17 mouse cellular contexts compared by ENCODE assay signal in the genomic region with DNA sequence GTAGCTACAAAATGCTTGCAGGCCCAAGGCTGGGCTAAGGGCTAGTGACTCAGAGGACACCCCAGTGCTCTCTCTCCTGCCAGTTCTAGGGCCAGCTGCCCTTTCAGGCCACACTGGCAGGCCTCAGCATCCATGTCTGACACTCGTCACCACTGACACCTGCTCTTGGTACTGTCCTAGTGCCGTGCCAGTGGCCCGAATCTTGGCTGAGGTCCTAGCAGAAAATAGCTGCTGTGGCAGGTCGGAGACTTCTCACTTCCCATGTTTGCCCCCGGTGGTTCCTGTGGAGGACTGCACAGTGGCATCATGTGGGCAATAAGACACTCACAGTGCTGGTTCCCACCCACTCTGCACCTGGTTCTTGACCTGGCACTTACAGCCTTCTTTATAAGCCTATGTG. TPM values are rescaled to one million over a fixed set of nuclear protein-coding genes. Genes with fewer than 3 reads are reported as not detected.
DNase-seq lines count a peak whose midpoint lies in the region; ATAC-seq and TF ChIP-seq lines count a peak whose summit lies in the region.
"Had no signal": no experiment of that assay in that cellular context is flagged by ENCODE, and none has a peak within 500 bp of the region (broad histone marks: within the 10 kb centered on the region; RNA-seq: fewer than 3 reads in every experiment).

No protein-coding gene starts in this region.

- no peak overlapping the region for H3K4me2 ChIP-seq in forebrain, postnatal 0 days (ENCODE audit: low read depth)
- H3K4me2 ChIP-seq in forebrain, embryonic 16.5 days (ENCODE audit: low read length), result no peak overlapping the region
- H3K4me2 ChIP-seq: forebrain, embryonic 13.5 days; hindbrain, embryonic 15.5 days; limb, embryonic 12.5 days; neural tube, embryonic 13.5 days had no signal

- no peak for ATAC-seq in forebrain, postnatal 0 days
- ATAC-seq in forebrain, embryonic 16.5 days, result no peak
- ATAC-seq: forebrain, embryonic 13.5 days had no signal

- H3K4me1 ChIP-seq in forebrain, postnatal 0 days (ENCODE audit: insufficient read depth), result no peaks in the 10 kb centered on the region
- H3K4me1 ChIP-seq in forebrain, embryonic 16.5 days (replicated peaks; ENCODE audit: control insufficient read depth, insufficient read depth, low read length), result no peaks in the 10 kb centered on the region
- 0 out of 2 replicates have a peak, but pooled peaks cover 4% of the 10 kb centered on the region for H3K4me1 ChIP-seq in heart, embryonic 10.5 days
- H3K4me1 ChIP-seq: forebrain, embryonic 13.5 days; hindbrain, embryonic 15.5 days; limb, embryonic 12.5 days; neural tube, embryonic 13.5 days had no signal

- 72% methylated on average over 5 of the region's 5 CpGs for WGBS in forebrain, postnatal 0 days
- 75% methylated on average over 5 of the region's 5 CpGs for WGBS in forebrain, embryonic 16.5 days
- WGBS in heart, embryonic 10.5 days, result 62% methylated on average over 5 of the region's 5 CpGs

- H3K9me3 ChIP-seq in forebrain, postnatal 0 days (ENCODE audit: low read length), result no peaks in the 10 kb centered on the region
- no peaks in the 10 kb centered on the region for H3K9me3 ChIP-seq in forebrain, embryonic 16.5 days (ENCODE audit: control insufficient read depth, low read length)
- no peaks in the 10 kb centered on the region for H3K9me3 ChIP-seq in heart, embryonic 10.5 days
- H3K9me3 ChIP-seq: forebrain, embryonic 13.5 days; hindbrain, embryonic 15.5 days; limb, embryonic 12.5 days; neural tube, embryonic 13.5 days had no signal

- H3K9ac ChIP-seq in forebrain, postnatal 0 days, result no peak overlapping the region
- no peak overlapping the region for H3K9ac ChIP-seq in forebrain, embryonic 16.5 days (replicated peaks; ENCODE audit: low read depth, low read length)
- H3K9ac ChIP-seq: forebrain, embryonic 13.5 days; hindbrain, embryonic 15.5 days; limb, embryonic 12.5 days; neural tube, embryonic 13.5 days had no signal

- no peak overlapping the region for H3K27ac ChIP-seq in forebrain, postnatal 0 days (ENCODE audit: low read depth, low read length)
- no peak overlapping the region for H3K27ac ChIP-seq in forebrain, embryonic 16.5 days (ENCODE audit: low read length)
- H3K27ac ChIP-seq in heart, embryonic 10.5 days, result no peak overlapping the region
- H3K27ac ChIP-seq in layer of hippocampus, adult 2 months, result no peak overlapping the region
- H3K27ac ChIP-seq: forebrain, embryonic 13.5 days; hindbrain, embryonic 15.5 days; limb, embryonic 12.5 days; neural tube, embryonic 13.5 days had no signal

- no peaks in the 10 kb centered on the region for H3K27me3 ChIP-seq in forebrain, postnatal 0 days (ENCODE audit: insufficient read depth, low read length)
- H3K27me3 ChIP-seq in forebrain, embryonic 16.5 days (replicated peaks; ENCODE audit: control insufficient read depth, insufficient read depth, low read length), result no peaks in the 10 kb centered on the region
- H3K27me3 ChIP-seq in heart, embryonic 10.5 days (ENCODE audit: insufficient read depth, poor library complexity, severe bottlenecking), result no peaks in the 10 kb centered on the region
- H3K27me3 ChIP-seq: forebrain, embryonic 13.5 days; hindbrain, embryonic 15.5 days; neural tube, embryonic 13.5 days had no signal

- no peak overlapping the region for H3K4me3 ChIP-seq in forebrain, postnatal 0 days (ENCODE audit: low read depth, low read length)
- H3K4me3 ChIP-seq in forebrain, embryonic 16.5 days (replicated peaks; ENCODE audit: low read length), result no peak overlapping the region
- no peak overlapping the region for H3K4me3 ChIP-seq in heart, embryonic 10.5 days
- no peak overlapping the region for H3K4me3 ChIP-seq in layer of hippocampus, adult 2 months
- H3K4me3 ChIP-seq: forebrain, embryonic 13.5 days; hindbrain, embryonic 15.5 days; limb, embryonic 12.5 days; neural tube, embryonic 13.5 days had no signal

- DNase-seq in forebrain, postnatal 0 days, result no peak
- DNase-seq in cerebellum, postnatal 14 days, result peak; percentile 40 to 64
- DNase-seq in heart, embryonic 10.5 days (ENCODE audit: low spot score), result peak; percentile 72
- peak; percentile 15 for DNase-seq in retina, embryonic 14.5 days (ENCODE audit: low spot score)
- no peak for DNase-seq in ovary, postnatal 36 days (ENCODE audit: low spot score)
- no peak for DNase-seq in layer of hippocampus, adult 2 months (ENCODE audit: low spot score in 2 of 2)
- no peak for DNase-seq in lung, postnatal 4 days
- DNase-seq: adrenal gland, postnatal 25 days; kidney, postnatal 25 days; lung, postnatal 14 days; spleen, adult 18-20 months; thymus, postnatal 36 days had no signal

- H3K36me3 ChIP-seq in forebrain, postnatal 0 days (ENCODE audit: insufficient read depth), result no peaks in the 10 kb centered on the region
- no peaks in the 10 kb centered on the region for H3K36me3 ChIP-seq in forebrain, embryonic 16.5 days (ENCODE audit: control insufficient read depth, insufficient read depth)
- H3K36me3 ChIP-seq in heart, embryonic 10.5 days, result peaks cover 71% of the 10 kb centered on the region
- H3K36me3 ChIP-seq: hindbrain, embryonic 15.5 days; limb, embryonic 12.5 days; neural tube, embryonic 13.5 days had no signal

- peak; percentile 12; the same call in 1 of the 2 replicates for TF ChIP-seq CTCF in forebrain, postnatal 0 days (IDR thresholded peaks at IDR 0.05; ENCODE audit: low read depth)
- TF ChIP-seq CTCF in layer of hippocampus, adult 2 months (conservative IDR thresholded peaks at IDR 0.05), result no peak; the same call in none of the 2 replicates

RNA-seq across cellular contexts. Expression of gene B3galt5, which starts 14.1 kb away (rescaled TPM):
- 4.1 and 5.5 TPM in 2 replicates for total RNA-seq in forebrain, postnatal 0 days (2014; rRNA removed)
- 1.9 and 3.6 TPM in 2 replicates for polyA plus RNA-seq in forebrain, postnatal 0 days (2015; fragmentation: Nextera tagmentation; extraction: Ambion mirVana)
- 1.5 and 2.2 TPM in 2 replicates for polyA plus RNA-seq in forebrain, embryonic 16.5 days (2015; fragmentation: Nextera tagmentation; extraction: Ambion mirVana)
- polyA plus RNA-seq in heart, embryonic 10.5 days (2016; fragmentation: Nextera tagmentation; extraction: Ambion mirVana), result 0.04 TPM in 1 of 2 replicates, not detected in the other
- total RNA-seq in layer of hippocampus, adult 2 months (2021), result 10 to 100 TPM; 54.5 to 57.4 TPM

RNA-seq across cellular contexts. Expression of gene Sh3bgr, which starts 21.2 kb away (rescaled TPM):
- total RNA-seq in forebrain, postnatal 0 days (2014; rRNA removed), result 0.69 and 0.86 TPM in 2 replicates
- 3.1 and 3.2 TPM in 2 replicates for polyA plus RNA-seq in forebrain, postnatal 0 days (2015; fragmentation: Nextera tagmentation; extraction: Ambion mirVana)
- 1.0 and 2.1 TPM in 2 replicates for polyA plus RNA-seq in forebrain, embryonic 16.5 days (2015; fragmentation: Nextera tagmentation; extraction: Ambion mirVana)
- polyA plus RNA-seq in heart, embryonic 10.5 days (2016; fragmentation: Nextera tagmentation; extraction: Ambion mirVana), result 465 and 713 TPM in 2 replicates
- total RNA-seq in layer of hippocampus, adult 2 months (2021), result 1 to 10 TPM; 2.1 to 3.3 TPM

RNA-seq across cellular contexts. Expression of gene Lca5l, which starts 29.4 kb away (rescaled TPM):
- total RNA-seq in forebrain, postnatal 0 days (2014; rRNA removed), result 2.8 and 3.9 TPM in 2 replicates
- 1.4 and 2.1 TPM in 2 replicates for polyA plus RNA-seq in forebrain, postnatal 0 days (2015; fragmentation: Nextera tagmentation; extraction: Ambion mirVana)
- polyA plus RNA-seq in forebrain, embryonic 16.5 days (2015; fragmentation: Nextera tagmentation; extraction: Ambion mirVana), result 0.76 and 1.2 TPM in 2 replicates
- 1.3 TPM in 2 replicates for polyA plus RNA-seq in heart, embryonic 10.5 days (2016; fragmentation: Nextera tagmentation; extraction: Ambion mirVana)
- 1 to 10 TPM; 2.4 to 2.7 TPM for total RNA-seq in layer of hippocampus, adult 2 months (2021)

Comparison
In these comparisons a context has a peak if more than half of its experiments do, and no peak if none do; other contexts are left out.
1. DNase-seq: peak in cerebellum, postnatal 14 days (2 of 2), heart, embryonic 10.5 days (single experiment) and retina, embryonic 14.5 days (single experiment); none in forebrain, postnatal 0 days (single experiment), ovary, postnatal 36 days (single experiment), layer of hippocampus, adult 2 months (0 of 2) and lung, postnatal 4 days (0 of 2).
2. RNA of gene Sh3bgr, which starts 21.2 kb away (polyA plus RNA-seq): 465 to 713 TPM in heart, embryonic 10.5 days; 3.1 to 3.2 TPM in forebrain, postnatal 0 days and 1.0 to 2.1 TPM in forebrain, embryonic 16.5 days; every median in the first group is over 100 times any median in the second.